Comparison of ENCODE assay signal across 10 mouse cellular contexts in genomic region chr14:74852965-74853758, GRCm38 (mm10).
DNase-seq lines count a peak whose midpoint lies in the region; ATAC-seq lines count a peak whose summit lies in the region.
"Had no signal": no experiment of that assay in that cellular context is flagged by ENCODE, and none has a peak within 500 bp of the region (broad histone marks: within the 10 kb centered on the region; RNA-seq: fewer than 3 reads in every experiment).

No protein-coding gene starts in this region.

- H3K4me1 ChIP-seq in embryonic facial prominence, embryonic 14.5 days (ENCODE audit: control insufficient read depth, insufficient read depth, low read length): peaks cover 36% of the 10 kb centered on the region
- H3K4me1 ChIP-seq in heart, embryonic 14.5 days (ENCODE audit: control insufficient read depth in 2 of 2, insufficient read depth in 2 of 2, low read length in 2 of 2): peaks cover 22 to 45% of the 10 kb centered on the region in 2 experiments
- H3K4me1 ChIP-seq in neural tube, embryonic 15.5 days: peaks cover 24% of the 10 kb centered on the region

- peak overlapping the region; percentile 24; the same call in 1 of the 2 replicates for H3K4me2 ChIP-seq in embryonic facial prominence, embryonic 14.5 days (ENCODE audit: low read depth, low read length)
- H3K4me2 ChIP-seq in heart, embryonic 14.5 days (ENCODE audit: low read length): peak overlapping the region; percentile 39
- peak overlapping the region; percentile 7; the same call in 1 of the 2 replicates for H3K4me2 ChIP-seq in neural tube, embryonic 15.5 days

- 31% methylated on average over 16 of the region's 16 CpGs for WGBS in embryonic facial prominence, embryonic 14.5 days
- WGBS in heart, embryonic 14.5 days: 22% methylated on average over 16 of the region's 16 CpGs
- WGBS in neural tube, embryonic 15.5 days: 28% methylated on average over 16 of the region's 16 CpGs

- peak; percentile 29 for DNase-seq in gastrocnemius, postnatal 14 days
- DNase-seq in gastrocnemius, postnatal 10 days: no peak
- peak; percentile 78 for DNase-seq in embryonic facial prominence, embryonic 14.5 days (ENCODE audit: low spot score)
- peak; percentile 56 to 70 for DNase-seq in kidney, postnatal 4 days
- no peak for DNase-seq in urinary bladder, adult 2 months (ENCODE audit: low spot score)

- no peaks in the 10 kb centered on the region for H3K9me3 ChIP-seq in embryonic facial prominence, embryonic 14.5 days (ENCODE audit: control insufficient read depth, low read length)
- no peaks in the 10 kb centered on the region for H3K9me3 ChIP-seq in heart, embryonic 14.5 days (ENCODE audit: control insufficient read depth, low read length)
- no peaks in the 10 kb centered on the region for H3K9me3 ChIP-seq in neural tube, embryonic 15.5 days (replicated peaks)

- H3K4me3 ChIP-seq in embryonic facial prominence, embryonic 14.5 days (ENCODE audit: low read depth, low read length): no peak overlapping the region
- no peak overlapping the region for H3K4me3 ChIP-seq in heart, embryonic 14.5 days (ENCODE audit: control insufficient read depth in 1 of 2, insufficient read depth in 1 of 2, low read depth in 1 of 2, low read length in 2 of 2)
- no peak overlapping the region for H3K4me3 ChIP-seq in neural tube, embryonic 15.5 days (replicated peaks)
- H3K4me3 ChIP-seq: erythroblast, embryonic 14.5 days had no signal

- intact Hi-C loops in gastrocnemius, postnatal 14 days (cut with DNase I; ENCODE audit: low total_unique reads): no loop called here

- no peak overlapping the region; the same call in 1 of the 2 replicates for H3K9ac ChIP-seq in embryonic facial prominence, embryonic 14.5 days (ENCODE audit: low read depth, low read length)
- 0 out of 2 replicates have a peak overlapping the region, but pooled peaks have one; percentile 28 for H3K9ac ChIP-seq in heart, embryonic 14.5 days (ENCODE audit: low read length)
- H3K9ac ChIP-seq in neural tube, embryonic 15.5 days (replicated peaks): no peak overlapping the region

- ATAC-seq in embryonic facial prominence, embryonic 14.5 days (ENCODE audit: low read depth): peak; percentile 55
- ATAC-seq in heart, embryonic 14.5 days (ENCODE audit: insufficient number of reproducible peaks, insufficient read depth, low FRiP score, low read depth): no peak; the same call in 1 of the 2 replicates
- ATAC-seq in neural tube, embryonic 15.5 days (ENCODE audit: low FRiP score): no peak
- no peak for ATAC-seq in CD4-positive, CD25-positive, alpha-beta regulatory T cell, adult 4 months

- H3K27ac ChIP-seq in embryonic facial prominence, embryonic 14.5 days (replicated peaks; ENCODE audit: low read depth, low read length): peak overlapping the region; percentile 82
- H3K27ac ChIP-seq in heart, embryonic 14.5 days (replicated peaks in 1 of 2; ENCODE audit: control insufficient read depth in 1 of 2, insufficient read depth in 1 of 2, low read depth in 2 of 2, low read length in 2 of 2): peak overlapping the region; percentile 86 to 87
- H3K27ac ChIP-seq in neural tube, embryonic 15.5 days (replicated peaks): peak overlapping the region; percentile 64

- H3K27me3 ChIP-seq in embryonic facial prominence, embryonic 14.5 days (replicated peaks; ENCODE audit: control insufficient read depth, insufficient read depth, low read length): no peaks in the 10 kb centered on the region
- no peaks in the 10 kb centered on the region for H3K27me3 ChIP-seq in heart, embryonic 14.5 days (ENCODE audit: control insufficient read depth, insufficient read depth, low read length)
- no peaks in the 10 kb centered on the region for H3K27me3 ChIP-seq in neural tube, embryonic 15.5 days (replicated peaks)
- H3K27me3 ChIP-seq: CH12.LX had no signal

- peaks cover 15% of the 10 kb centered on the region; the same call in 1 of the 2 replicates for H3K36me3 ChIP-seq in embryonic facial prominence, embryonic 14.5 days (ENCODE audit: control insufficient read depth, insufficient read depth, low read length)
- H3K36me3 ChIP-seq in heart, embryonic 14.5 days (ENCODE audit: control insufficient read depth, insufficient read depth, low read length): peaks cover 19% of the 10 kb centered on the region
- H3K36me3 ChIP-seq in neural tube, embryonic 15.5 days: no peaks in the 10 kb centered on the region

Comparison
In these comparisons a context has a peak if more than half of its experiments do, and no peak if none do; other contexts are left out.
1. DNase-seq: peak in gastrocnemius, postnatal 14 days (single experiment), embryonic facial prominence, embryonic 14.5 days (single experiment) and kidney, postnatal 4 days (2 of 2); none in gastrocnemius, postnatal 10 days (single experiment) and urinary bladder, adult 2 months (single experiment).
2. Peak in every context shown above with its lines, with median percentiles within 50 percentile points of each other: H3K27ac ChIP-seq and H3K4me2 ChIP-seq.